Mouse (Mus musculus): ENCODE data around the gene Adgrl3. TPM values are rescaled to one million over a fixed set of nuclear protein-coding genes. Genes with fewer than 3 reads are reported as not detected.
A peak's percentile ranks its signal among the peaks of the same experiment; 100 is the strongest.

The Adgrl3 gene
- polyA plus RNA-seq, 1 experiment from 2014 or later = 1.1 TPM

- no peak overlapping the region for H3K4me2 ChIP-seq (ENCODE audit: low read depth, low read length)
- DNase-seq = no peak
- no peak for ATAC-seq
- no peaks in the 10 kb centered on the region for H3K4me1 ChIP-seq (ENCODE audit: insufficient read depth)
- H3K4me3 ChIP-seq (ENCODE audit: low read depth, low read length) = no peak overlapping the region
- no peaks in the 10 kb centered on the region for H3K27me3 ChIP-seq (ENCODE audit: insufficient read depth, low read length)
- no peak overlapping the region for H3K27ac ChIP-seq (ENCODE audit: low read depth)
- TF ChIP-seq CTCF (IDR thresholded peaks at IDR 0.05; ENCODE audit: low read depth) (no peak), EP300 (IDR thresholded peaks at IDR 0.05; ENCODE audit: low read depth) (no peak)
- no peaks in the 10 kb centered on the region for H3K36me3 ChIP-seq (replicated peaks; ENCODE audit: insufficient read depth, low read length)
- no peak overlapping the region for H3K9ac ChIP-seq (replicated peaks)
- 46% methylated on average over 4 of the region's 4 CpGs for WGBS (ENCODE audit: insufficient replicate concordance)
- H3K9me3 ChIP-seq (ENCODE audit: low read length) = no peaks in the 10 kb centered on the region
Observed at GRCm38 (mm10) chr5:81068839-81069238, 48.9 kb downstream of the Adgrl3 start.

- 58% methylated on average over 5 of the region's 5 CpGs for WGBS (ENCODE audit: insufficient replicate concordance)
- ATAC-seq (no peak), DNase-seq (no peak)
- no peak overlapping the region for H3K4me2 ChIP-seq (ENCODE audit: low read depth, low read length)
- peaks cover 4% of the 10 kb centered on the region; the same call in 1 of the 2 replicates for H3K4me1 ChIP-seq (ENCODE audit: insufficient read depth)
- no peaks in the 10 kb centered on the region for H3K27me3 ChIP-seq (ENCODE audit: insufficient read depth, low read length)
- no peak overlapping the region for H3K9ac ChIP-seq (replicated peaks)
- H3K4me3 ChIP-seq (ENCODE audit: low read depth, low read length) = no peak overlapping the region
- no peaks in the 10 kb centered on the region for H3K9me3 ChIP-seq (ENCODE audit: low read length)
- no peak overlapping the region for H3K27ac ChIP-seq (ENCODE audit: low read depth)
- H3K36me3 ChIP-seq (replicated peaks; ENCODE audit: insufficient read depth, low read length) = no peaks in the 10 kb centered on the region
- TF ChIP-seq CTCF (IDR thresholded peaks at IDR 0.05; ENCODE audit: low read depth) (no peak), EP300 (IDR thresholded peaks at IDR 0.05; ENCODE audit: low read depth) (no peak)
Observed at GRCm38 (mm10) chr5:81072888-81073287, 53.0 kb downstream of the Adgrl3 start.

GRCm38 (mm10) chr5:81073875-81074274, 53.9 kb downstream of the Adgrl3 start:
- Histone ChIP-seq H3K4me1 (ENCODE audit: insufficient read depth) (peaks cover 4% of the 10 kb centered on the region; the same call in 1 of the 2 replicates), H3K27me3 (ENCODE audit: insufficient read depth, low read length) (no peaks in the 10 kb centered on the region), H3K27ac (ENCODE audit: low read depth) (no peak overlapping the region), H3K9ac (replicated peaks) (no peak overlapping the region), H3K4me3 (ENCODE audit: low read depth, low read length) (no peak overlapping the region), H3K9me3 (ENCODE audit: low read length) (no peaks in the 10 kb centered on the region), H3K4me2 (ENCODE audit: low read depth, low read length) (no peak overlapping the region), H3K36me3 (replicated peaks; ENCODE audit: insufficient read depth, low read length) (no peaks in the 10 kb centered on the region)
- WGBS (ENCODE audit: insufficient replicate concordance) = 78% methylated on average over 1 of the region's 1 CpGs
- ATAC-seq (no peak), DNase-seq (no peak)
- TF ChIP-seq EP300 (IDR thresholded peaks at IDR 0.05; ENCODE audit: low read depth) = no peak
- no peak for TF ChIP-seq CTCF (IDR thresholded peaks at IDR 0.05; ENCODE audit: low read depth)

- WGBS (ENCODE audit: insufficient replicate concordance) = 42% methylated on average over 5 of the region's 5 CpGs
Observed at GRCm38 (mm10) chr5:81076377-81076776, 56.4 kb downstream of the Adgrl3 start.

GRCm38 (mm10) chr5:81077031-81077430, 57.1 kb downstream of the Adgrl3 start:
- WGBS (ENCODE audit: insufficient replicate concordance) = 63% methylated on average over 7 of the region's 7 CpGs

More at GRCm38 (mm10) chr5:81076377-81076776, 56.4 kb downstream of the Adgrl3 start:
- no peaks in the 10 kb centered on the region for H3K36me3 ChIP-seq (replicated peaks; ENCODE audit: insufficient read depth, low read length)
- no peak overlapping the region for H3K9ac ChIP-seq (replicated peaks)
- ATAC-seq (no peak), DNase-seq (no peak)
- no peaks in the 10 kb centered on the region for H3K9me3 ChIP-seq (ENCODE audit: low read length)
- no peak for TF ChIP-seq EP300 (IDR thresholded peaks at IDR 0.05; ENCODE audit: low read depth)
- TF ChIP-seq CTCF (IDR thresholded peaks at IDR 0.05; ENCODE audit: low read depth) = no peak
- H3K27ac ChIP-seq (ENCODE audit: low read depth) = no peak overlapping the region
- H3K27me3 ChIP-seq (ENCODE audit: insufficient read depth, low read length) = no peaks in the 10 kb centered on the region
- no peak overlapping the region for H3K4me2 ChIP-seq (ENCODE audit: low read depth, low read length)
- no peak overlapping the region for H3K4me3 ChIP-seq (ENCODE audit: low read depth, low read length)
- peaks cover 4% of the 10 kb centered on the region; the same call in 1 of the 2 replicates for H3K4me1 ChIP-seq (ENCODE audit: insufficient read depth)

GRCm38 (mm10) chr5:81077990-81078389, 58.1 kb downstream of the Adgrl3 start:
- no peak overlapping the region for H3K9ac ChIP-seq (replicated peaks)
- H3K9me3 ChIP-seq (ENCODE audit: low read length) = no peaks in the 10 kb centered on the region
- TF ChIP-seq CTCF (IDR thresholded peaks at IDR 0.05; ENCODE audit: low read depth) (no peak), EP300 (IDR thresholded peaks at IDR 0.05; ENCODE audit: low read depth) (no peak)
- no peaks in the 10 kb centered on the region for H3K36me3 ChIP-seq (replicated peaks; ENCODE audit: insufficient read depth, low read length)
- 64% methylated on average over 1 of the region's 1 CpGs for WGBS (ENCODE audit: insufficient replicate concordance)
- ATAC-seq = no peak
- no peaks in the 10 kb centered on the region for H3K27me3 ChIP-seq (ENCODE audit: insufficient read depth, low read length)
- peaks cover 4% of the 10 kb centered on the region; the same call in 1 of the 2 replicates for H3K4me1 ChIP-seq (ENCODE audit: insufficient read depth)
- DNase-seq = no peak
- H3K27ac ChIP-seq (ENCODE audit: low read depth) = no peak overlapping the region
- no peak overlapping the region for H3K4me3 ChIP-seq (ENCODE audit: low read depth, low read length)
- H3K4me2 ChIP-seq (ENCODE audit: low read depth, low read length) = no peak overlapping the region

More at GRCm38 (mm10) chr5:81077031-81077430, 57.1 kb downstream of the Adgrl3 start:
- DNase-seq = no peak
- peak; percentile 38 for ATAC-seq
- H3K27me3 ChIP-seq (ENCODE audit: insufficient read depth, low read length) = no peaks in the 10 kb centered on the region
- peaks cover 4% of the 10 kb centered on the region; the same call in 1 of the 2 replicates for H3K4me1 ChIP-seq (ENCODE audit: insufficient read depth)
- no peaks in the 10 kb centered on the region for H3K9me3 ChIP-seq (ENCODE audit: low read length)
- no peak overlapping the region for H3K27ac ChIP-seq (ENCODE audit: low read depth)
- TF ChIP-seq EP300 (IDR thresholded peaks at IDR 0.05; ENCODE audit: low read depth) = no peak
- TF ChIP-seq CTCF (IDR thresholded peaks at IDR 0.05; ENCODE audit: low read depth) = no peak
- H3K4me3 ChIP-seq (ENCODE audit: low read depth, low read length) = no peak overlapping the region
- no peak overlapping the region for H3K4me2 ChIP-seq (ENCODE audit: low read depth, low read length)
- no peak overlapping the region for H3K9ac ChIP-seq (replicated peaks)
- no peaks in the 10 kb centered on the region for H3K36me3 ChIP-seq (replicated peaks; ENCODE audit: insufficient read depth, low read length)
